26 mouse cellular contexts compared by ENCODE assay signal in genomic region chr4:149907656-149908055, GRCm38 (mm10). TPM values are rescaled to one million over a fixed set of nuclear protein-coding genes. Genes with fewer than 3 reads are reported as not detected.
DNase-seq lines count a peak whose midpoint lies in the region; ATAC-seq and TF ChIP-seq lines count a peak whose summit lies in the region.
"Had no signal": no experiment of that assay in that cellular context is flagged by ENCODE, and none has a peak within 500 bp of the region (broad histone marks: within the 10 kb centered on the region; RNA-seq: fewer than 3 reads in every experiment).

No protein-coding gene starts in this region.

- H3K4me2 ChIP-seq in forebrain, embryonic 15.5 days (replicated peaks): no peak overlapping the region
- no peak overlapping the region for H3K4me2 ChIP-seq in stomach, embryonic 16.5 days (ENCODE audit: low read depth, low read length)
- no peak overlapping the region for H3K4me2 ChIP-seq in stomach, postnatal 0 days (replicated peaks; ENCODE audit: low read depth)
- H3K4me2 ChIP-seq in embryonic facial prominence, embryonic 15.5 days (replicated peaks): no peak overlapping the region
- H3K4me2 ChIP-seq: forebrain, embryonic 12.5 days; heart, embryonic 12.5 days; heart, embryonic 15.5 days; hindbrain, embryonic 14.5 days had no signal

- no peak for DNase-seq in forebrain, embryonic 10.5 days (ENCODE audit: extremely low spot score, low spot score)
- no peak for DNase-seq in stomach, postnatal 0 days (ENCODE audit: low spot score)
- no peak for DNase-seq in embryonic facial prominence, embryonic 10.5 days (ENCODE audit: low spot score)
- DNase-seq in frontal cortex, postnatal 36 days (ENCODE audit: low spot score in 2 of 2): no peak
- no peak for DNase-seq in cerebellum, adult 8-10 months
- DNase-seq: adrenal gland, postnatal 25 days; cerebellum, adult 18-20 months; cerebellum, adult 9-11 months; cerebellum, postnatal 25 days; gastrocnemius, adult 2 months; gastrocnemius, postnatal 14 days; heart, adult 11 months; heart, postnatal 10 days; heart, postnatal 36 days had no signal

- H3K9ac ChIP-seq in forebrain, embryonic 15.5 days (replicated peaks): no peak overlapping the region
- H3K9ac ChIP-seq in stomach, embryonic 16.5 days (ENCODE audit: low read length): 0 out of 2 replicates have a peak overlapping the region, but pooled peaks have one; percentile 10
- no peak overlapping the region; the same call in 1 of the 2 replicates for H3K9ac ChIP-seq in stomach, postnatal 0 days (ENCODE audit: low read length)
- H3K9ac ChIP-seq in embryonic facial prominence, embryonic 15.5 days: no peak overlapping the region
- H3K9ac ChIP-seq: forebrain, embryonic 12.5 days; heart, embryonic 12.5 days; heart, embryonic 15.5 days; hindbrain, embryonic 14.5 days had no signal

- TF ChIP-seq EP300 in stomach, postnatal 0 days (optimal IDR thresholded peaks at IDR 0.05): no peak

- ATAC-seq in forebrain, embryonic 15.5 days (replicated peaks): no peak
- ATAC-seq in stomach, embryonic 16.5 days (ENCODE audit: insufficient read depth, low FRiP score): no peak
- no peak for ATAC-seq in stomach, postnatal 0 days (ENCODE audit: low FRiP score, low TSS enrichment)
- ATAC-seq in embryonic facial prominence, embryonic 15.5 days (ENCODE audit: insufficient number of reproducible peaks, low FRiP score, low TSS enrichment, low read depth): no peak
- ATAC-seq: CD4-positive, CD25-positive, alpha-beta regulatory T cell, adult 4 months; forebrain, embryonic 16.5 days; hindbrain, postnatal 0 days; inflammation-experienced regulatory T-cells, adult 6 months; intestine, embryonic 16.5 days had no signal

- no peaks in the 10 kb centered on the region for H3K9me3 ChIP-seq in forebrain, embryonic 10.5 days
- no peaks in the 10 kb centered on the region for H3K9me3 ChIP-seq in forebrain, embryonic 15.5 days
- H3K9me3 ChIP-seq in stomach, embryonic 16.5 days (replicated peaks; ENCODE audit: control insufficient read depth, low read length): no peaks in the 10 kb centered on the region
- no peaks in the 10 kb centered on the region for H3K9me3 ChIP-seq in stomach, postnatal 0 days (ENCODE audit: control insufficient read depth, low read length)
- H3K9me3 ChIP-seq in embryonic facial prominence, embryonic 10.5 days: no peaks in the 10 kb centered on the region
- H3K9me3 ChIP-seq in embryonic facial prominence, embryonic 15.5 days (replicated peaks): no peaks in the 10 kb centered on the region
- H3K9me3 ChIP-seq: forebrain, embryonic 12.5 days; heart, embryonic 12.5 days; heart, embryonic 15.5 days had no signal

- H3K4me3 ChIP-seq in forebrain, embryonic 10.5 days: no peak overlapping the region
- no peak overlapping the region for H3K4me3 ChIP-seq in forebrain, embryonic 15.5 days
- H3K4me3 ChIP-seq in stomach, embryonic 16.5 days (replicated peaks; ENCODE audit: low read length): no peak overlapping the region
- no peak overlapping the region for H3K4me3 ChIP-seq in stomach, postnatal 0 days (ENCODE audit: low read depth, low read length)
- H3K4me3 ChIP-seq in embryonic facial prominence, embryonic 10.5 days: no peak overlapping the region
- no peak overlapping the region for H3K4me3 ChIP-seq in embryonic facial prominence, embryonic 15.5 days (replicated peaks)
- H3K4me3 ChIP-seq: forebrain, embryonic 12.5 days; gastrocnemius, adult 2 months; heart, embryonic 12.5 days; heart, embryonic 15.5 days had no signal

- H3K27me3 ChIP-seq in forebrain, embryonic 10.5 days (ENCODE audit: poor library complexity, severe bottlenecking): peaks cover 10% of the 10 kb centered on the region; the same call in 1 of the 2 replicates
- no peaks in the 10 kb centered on the region for H3K27me3 ChIP-seq in forebrain, embryonic 15.5 days
- H3K27me3 ChIP-seq in stomach, embryonic 16.5 days (ENCODE audit: control insufficient read depth, insufficient read depth, low read length): no peaks in the 10 kb centered on the region
- no peaks in the 10 kb centered on the region for H3K27me3 ChIP-seq in stomach, postnatal 0 days (ENCODE audit: control insufficient read depth, insufficient read depth, low read length)
- no peaks in the 10 kb centered on the region for H3K27me3 ChIP-seq in embryonic facial prominence, embryonic 10.5 days (replicated peaks; ENCODE audit: low read depth, poor library complexity, severe bottlenecking)
- H3K27me3 ChIP-seq in embryonic facial prominence, embryonic 15.5 days: no peaks in the 10 kb centered on the region
- H3K27me3 ChIP-seq: forebrain, embryonic 12.5 days; heart, embryonic 12.5 days; heart, embryonic 15.5 days had no signal

- no peak for TF ChIP-seq CTCF in stomach, postnatal 0 days (IDR thresholded peaks at IDR 0.05; ENCODE audit: low read depth)

- WGBS in forebrain, embryonic 10.5 days: 84% methylated on average over 7 of the region's 7 CpGs
- 80% methylated on average over 7 of the region's 7 CpGs for WGBS in forebrain, embryonic 15.5 days
- WGBS in stomach, embryonic 16.5 days: 55% methylated on average over 7 of the region's 7 CpGs
- WGBS in stomach, postnatal 0 days: 58% methylated on average over 7 of the region's 7 CpGs
- 77% methylated on average over 7 of the region's 7 CpGs for WGBS in embryonic facial prominence, embryonic 10.5 days
- 65% methylated on average over 7 of the region's 7 CpGs for WGBS in embryonic facial prominence, embryonic 15.5 days

- H3K4me1 ChIP-seq in forebrain, embryonic 10.5 days: peaks cover 57% of the 10 kb centered on the region
- H3K4me1 ChIP-seq in forebrain, embryonic 15.5 days: no peaks in the 10 kb centered on the region
- H3K4me1 ChIP-seq in stomach, embryonic 16.5 days (ENCODE audit: control insufficient read depth, insufficient read depth, low read length): peaks cover 20% of the 10 kb centered on the region
- H3K4me1 ChIP-seq in stomach, postnatal 0 days (replicated peaks; ENCODE audit: control insufficient read depth, insufficient read depth): 0 out of 2 replicates have a peak, but pooled peaks cover 2% of the 10 kb centered on the region
- peaks cover 63% of the 10 kb centered on the region for H3K4me1 ChIP-seq in embryonic facial prominence, embryonic 10.5 days
- H3K4me1 ChIP-seq in embryonic facial prominence, embryonic 15.5 days: peaks cover 26% of the 10 kb centered on the region

- peak overlapping the region; percentile 27; the same call in 1 of the 2 replicates for H3K27ac ChIP-seq in forebrain, embryonic 10.5 days
- no peak overlapping the region for H3K27ac ChIP-seq in forebrain, embryonic 15.5 days (replicated peaks)
- H3K27ac ChIP-seq in stomach, embryonic 16.5 days (ENCODE audit: low read length): no peak overlapping the region
- no peak overlapping the region for H3K27ac ChIP-seq in stomach, postnatal 0 days (replicated peaks)
- 0 out of 2 replicates have a peak overlapping the region, but pooled peaks have one; percentile 40 for H3K27ac ChIP-seq in embryonic facial prominence, embryonic 10.5 days (replicated peaks)
- 0 out of 2 replicates have a peak overlapping the region, but pooled peaks have one; percentile 22 for H3K27ac ChIP-seq in embryonic facial prominence, embryonic 15.5 days (replicated peaks)
- H3K27ac ChIP-seq: forebrain, embryonic 12.5 days; gastrocnemius, adult 2 months; heart, embryonic 15.5 days; hindbrain, embryonic 14.5 days; hindbrain, postnatal 0 days had no signal

- peaks cover 26% of the 10 kb centered on the region for H3K36me3 ChIP-seq in forebrain, embryonic 10.5 days (replicated peaks)
- H3K36me3 ChIP-seq in forebrain, embryonic 15.5 days: no peaks in the 10 kb centered on the region
- H3K36me3 ChIP-seq in stomach, embryonic 16.5 days (ENCODE audit: control insufficient read depth, insufficient read depth, low read length): no peaks in the 10 kb centered on the region
- H3K36me3 ChIP-seq in stomach, postnatal 0 days (ENCODE audit: control insufficient read depth, insufficient read depth, low read length): no peaks in the 10 kb centered on the region; the same call in 1 of the 2 replicates
- H3K36me3 ChIP-seq in embryonic facial prominence, embryonic 10.5 days (replicated peaks): peaks cover 51% of the 10 kb centered on the region
- H3K36me3 ChIP-seq in embryonic facial prominence, embryonic 15.5 days: peaks cover 8% of the 10 kb centered on the region
- H3K36me3 ChIP-seq: forebrain, embryonic 12.5 days; heart, embryonic 15.5 days had no signal

RNA-seq across cellular contexts. Expression of gene Spsb1, which starts 47.2 kb away (rescaled TPM):
- polyA plus RNA-seq in forebrain, embryonic 10.5 days (2016; fragmentation: Nextera tagmentation; extraction: Ambion mirVana): 9.0 and 11.2 TPM in 2 replicates
- polyA plus RNA-seq in forebrain, embryonic 15.5 days (2015; fragmentation: Nextera tagmentation; extraction: Ambion mirVana): 6.0 and 6.8 TPM in 2 replicates
- 14.6 and 17.0 TPM in 2 replicates for polyA plus RNA-seq in stomach, embryonic 16.5 days (2015; fragmentation: Nextera tagmentation; extraction: Ambion mirVana)
- polyA plus RNA-seq in stomach, postnatal 0 days (2015; fragmentation: Nextera tagmentation; extraction: Ambion mirVana): 10.0 and 13.1 TPM in 2 replicates
- polyA plus RNA-seq in embryonic facial prominence, embryonic 10.5 days (2016; fragmentation: Nextera tagmentation; extraction: Ambion mirVana): 16.7 and 21.4 TPM in 2 replicates
- 17.5 and 18.2 TPM in 2 replicates for polyA plus RNA-seq in embryonic facial prominence, embryonic 15.5 days (2015; fragmentation: Nextera tagmentation; extraction: Ambion mirVana)

Comparison
In these comparisons a context has a peak if more than half of its experiments do, and no peak if none do; other contexts are left out.
1. H3K27ac ChIP-seq: peak in forebrain, embryonic 10.5 days (single experiment), embryonic facial prominence, embryonic 10.5 days (single experiment) and embryonic facial prominence, embryonic 15.5 days (single experiment); none in forebrain, embryonic 15.5 days (single experiment), stomach, embryonic 16.5 days (single experiment) and stomach, postnatal 0 days (single experiment).